Mouse (Mus musculus) ES-E14 (cell line): ENCODE measurements around the gene Olfr204.

Source experiments
- MAFK ChIP-seq: IDR thresholded peaks from 2 replicates; pipeline ENCODE4 v1.6.1; 2014; ENCODE audit warnings: mild to moderate bottlenecking, low read depth, low read length, inconsistent platforms; ENCODE audit not compliant: insufficient read depth
- ZC3H11A ChIP-seq: IDR thresholded peaks from 2 replicates; pipeline ENCODE4 v1.6.1; 2012; ENCODE audit warnings: low read depth, mild to moderate bottlenecking, inconsistent platforms, low read length, borderline replicate concordance

GRCm38 (mm10) chr16:59349146-59349545 lies 31.1 kb upstream of the Olfr204 start, which contains the start of gene Olfr206:
- no peak for TF ChIP-seq MAFK
- TF ChIP-seq ZC3H11A: no peak
